Mouse (Mus musculus) kidney, embryonic 14.5 days (tissue): Measurements from ENCODE around the gene Zfp82. TPM values are rescaled to one million over a fixed set of nuclear protein-coding genes. Genes with fewer than 3 reads are reported as not detected.

Experiments
- ATAC-seq: fragments of 200-750 bp; cut with Nextera tagmentation; 2 replicates; pipeline ENCODE4 v1.8.0; 2017; ENCODE audit warnings: moderate number of reproducible peaks, mild to moderate bottlenecking, moderate TSS enrichment, moderate library complexity; ENCODE audit not compliant: low FRiP score, low TSS enrichment
- H3K27ac ChIP-seq: fragments of 300-500 bp; sonication (generic); 2 replicates; pipeline ENCODE4 v1.5.1; 2014; ENCODE audit warnings: low read depth, mild to moderate bottlenecking, low read length, moderate library complexity, mixed read lengths
- H3K27me3 ChIP-seq: fragments of 300-500 bp; sonication (generic); 2 replicates; pipeline ENCODE4 v1.6.1; 2014; ENCODE audit warnings: mild to moderate bottlenecking, low read length; ENCODE audit not compliant: control insufficient read depth, insufficient read depth
- H3K36me3 ChIP-seq: fragments of 300-500 bp; sonication (generic); 2 replicates; pipeline ENCODE4 v1.6.1; 2014; ENCODE audit warnings: low read length, mixed read lengths; ENCODE audit not compliant: control insufficient read depth, insufficient read depth
- H3K4me1 ChIP-seq: fragments of 300-500 bp; sonication (generic); 2 replicates; pipeline ENCODE4 v1.6.1; 2014; ENCODE audit warnings: low read length, mixed read lengths; ENCODE audit not compliant: control insufficient read depth, insufficient read depth
- H3K4me2 ChIP-seq: fragments of 300-500 bp; sonication (generic); replicated peaks from 2 replicates; pipeline ENCODE4 v1.6.1; 2014; ENCODE audit warnings: low read depth, mild to moderate bottlenecking, low read length
- H3K4me3 ChIP-seq: fragments of 300-500 bp; sonication (generic); 2 replicates; pipeline ENCODE4 v1.5.1; 2014; ENCODE audit warnings: mild to moderate bottlenecking, low read length
- H3K9ac ChIP-seq: fragments of 300-500 bp; sonication (generic); 2 replicates; pipeline ENCODE4 v1.6.1; 2014; ENCODE audit warnings: low read depth, mild to moderate bottlenecking, low read length, moderate library complexity
- H3K9me3 ChIP-seq: fragments of 300-500 bp; sonication (generic); 2 replicates; pipeline ENCODE4 v1.6.1; 2016; ENCODE audit warnings: low read length; ENCODE audit not compliant: control insufficient read depth
- WGBS: fragments of 180-500 bp; shearing (Covaris S2); extraction: QIAGEN DNeasy Blood & Tissue Kit; methylation state at CpG from one replicate; pipeline ENCODE4 v1.1.7; 2014; 5-methylcytosine and 5-hydroxymethylcytosine counted together
- polyA plus RNA-seq: library from polyadenylated mRNA; unstranded; fragments of >200 nt; fragmentation: Nextera tagmentation; extraction: Ambion mirVana; gene quantifications from 2 replicates; pipeline ENCODE4 v1.2.1, GENCODE M21; 2014

Gene Zfp82
- polyA plus RNA-seq, 1 experiment from 2014 or later = 5.7 TPM

DNA sequence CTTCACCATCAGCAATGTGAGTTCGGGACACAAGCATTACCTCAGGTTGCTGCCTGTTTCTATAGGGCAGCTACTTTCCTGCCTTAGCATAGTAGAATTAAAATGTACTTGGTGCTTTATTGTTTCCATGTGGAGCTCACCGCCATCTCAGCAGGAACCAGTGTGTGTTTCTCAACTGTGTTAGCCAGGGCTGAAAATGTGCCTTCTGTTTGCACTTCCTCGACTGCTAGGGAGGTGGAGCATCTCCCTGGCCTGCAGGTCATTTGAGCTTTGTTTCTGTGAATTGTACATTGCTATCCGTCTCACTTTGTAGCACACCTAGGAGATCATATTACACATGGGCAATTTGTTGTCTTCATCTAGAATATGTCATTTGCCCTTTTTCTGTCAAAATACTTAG lies 45.4 kb downstream of the Zfp82 start:
- WGBS = 65% methylated on average over 4 of the region's 4 CpGs
- H3K36me3 ChIP-seq = peaks cover 41% of the 10 kb centered on the region

DNA sequence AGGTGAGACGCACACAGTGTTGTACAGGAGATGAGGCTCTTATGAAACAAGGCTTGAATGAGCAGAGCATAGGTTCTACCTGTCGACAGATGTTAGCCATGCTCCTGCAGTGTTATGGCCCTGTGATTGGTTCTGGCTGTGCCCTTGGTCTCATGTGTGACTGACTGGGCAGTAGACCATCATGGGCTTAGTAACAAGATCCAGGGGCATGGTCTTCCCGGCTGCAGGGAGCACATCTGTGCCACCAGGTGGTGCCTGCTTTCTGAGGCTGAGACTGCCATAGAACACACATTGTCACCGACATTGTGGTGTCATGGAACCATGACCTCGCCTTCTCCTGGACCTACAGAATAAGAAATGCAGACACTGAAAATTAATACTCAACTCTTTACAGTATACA lies 47.3 kb downstream of the Zfp82 start:
- Histone ChIP-seq H3K27ac (no peak overlapping the region), H3K4me1 (no peaks in the 10 kb centered on the region), H3K36me3 (peaks cover 53% of the 10 kb centered on the region), H3K4me2 (no peak overlapping the region), H3K27me3 (no peaks in the 10 kb centered on the region), H3K9ac (no peak overlapping the region), H3K4me3 (no peak overlapping the region), H3K9me3 (no peaks in the 10 kb centered on the region)
- WGBS = 75% methylated on average over 5 of the region's 5 CpGs
- no peak for ATAC-seq

More for the DNA sequence above, 45.4 kb downstream of the Zfp82 start:
- no peak for ATAC-seq
- Histone ChIP-seq H3K9ac (no peak overlapping the region), H3K27ac (no peak overlapping the region), H3K4me3 (no peak overlapping the region), H3K9me3 (no peaks in the 10 kb centered on the region), H3K4me1 (no peaks in the 10 kb centered on the region), H3K27me3 (no peaks in the 10 kb centered on the region), H3K4me2 (no peak overlapping the region)

DNA sequence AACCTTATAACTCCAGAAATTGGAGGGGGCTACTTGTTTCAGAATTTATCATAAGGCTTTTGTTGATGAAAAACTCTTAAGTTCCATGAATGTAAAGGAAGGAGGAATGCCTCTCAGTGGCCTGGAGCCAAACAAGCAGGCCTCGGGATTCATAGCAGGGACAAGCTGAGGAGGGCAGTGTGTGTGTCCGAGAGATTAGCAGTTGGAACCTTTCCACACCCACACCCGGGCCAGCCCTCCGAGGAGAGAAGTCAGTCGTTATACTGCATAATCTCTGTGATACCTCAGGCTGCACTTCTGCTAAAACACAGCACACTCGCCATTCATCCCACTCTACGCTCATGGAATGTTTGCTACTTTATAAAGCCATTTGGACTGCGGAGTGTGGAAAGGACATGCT lies 48.9 kb downstream of the Zfp82 start:
- Histone ChIP-seq H3K4me3 (no peak overlapping the region), H3K4me2 (no peak overlapping the region), H3K9me3 (no peaks in the 10 kb centered on the region), H3K36me3 (peaks cover 64% of the 10 kb centered on the region), H3K27me3 (no peaks in the 10 kb centered on the region), H3K27ac (no peak overlapping the region), H3K4me1 (no peaks in the 10 kb centered on the region), H3K9ac (no peak overlapping the region)
- no peak for ATAC-seq
- 93% methylated on average over 8 of the region's 8 CpGs for WGBS

DNA sequence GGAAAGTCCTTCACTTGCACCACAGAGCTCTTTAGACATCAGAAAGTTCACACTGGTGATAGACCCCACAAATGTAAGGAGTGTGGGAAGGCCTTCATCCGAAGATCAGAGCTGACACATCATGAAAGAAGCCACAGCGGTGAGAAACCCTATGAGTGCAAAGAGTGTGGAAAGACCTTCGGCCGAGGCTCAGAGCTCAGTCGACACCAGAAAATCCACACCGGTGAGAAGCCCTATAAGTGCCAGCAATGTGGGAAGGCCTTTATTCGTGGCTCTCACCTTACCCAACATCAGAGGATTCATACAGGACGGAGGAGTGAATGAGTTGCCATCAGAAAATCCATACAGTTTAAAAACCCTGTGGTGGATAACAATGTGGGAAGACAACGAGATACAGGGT lies 49.4 kb downstream of the Zfp82 start:
- no peaks in the 10 kb centered on the region for H3K4me1 ChIP-seq
- no peak for ATAC-seq
- H3K27ac ChIP-seq = no peak overlapping the region
- H3K27me3 ChIP-seq = no peaks in the 10 kb centered on the region
- peaks cover 69% of the 10 kb centered on the region for H3K36me3 ChIP-seq
- no peaks in the 10 kb centered on the region for H3K9me3 ChIP-seq
- H3K4me2 ChIP-seq = no peak overlapping the region
- H3K4me3 ChIP-seq = no peak overlapping the region
- 96% methylated on average over 9 of the region's 9 CpGs for WGBS
- H3K9ac ChIP-seq = no peak overlapping the region

DNA sequence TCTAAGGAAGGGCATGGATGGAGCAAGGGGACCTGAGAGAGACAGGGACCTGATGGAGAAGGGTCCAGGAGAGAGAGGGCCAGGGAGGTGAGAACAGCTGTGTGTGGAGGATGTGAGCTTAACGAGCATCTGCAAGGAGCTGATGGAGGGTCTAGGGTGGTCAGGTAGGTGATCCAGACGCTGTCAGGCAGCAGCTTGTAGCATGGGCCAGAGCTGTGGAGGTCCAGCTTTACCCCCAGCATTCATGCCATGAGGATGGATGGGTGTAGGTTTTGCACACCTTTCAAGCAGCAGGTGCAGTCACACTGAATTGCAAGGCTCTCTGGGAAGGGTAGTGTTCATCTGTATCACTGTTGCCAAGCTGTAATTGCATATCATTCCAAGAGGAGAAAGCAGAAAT lies 53.2 kb downstream of the Zfp82 start:
- Histone ChIP-seq H3K36me3 (peaks cover 83% of the 10 kb centered on the region), H3K9me3 (no peaks in the 10 kb centered on the region)

DNA sequence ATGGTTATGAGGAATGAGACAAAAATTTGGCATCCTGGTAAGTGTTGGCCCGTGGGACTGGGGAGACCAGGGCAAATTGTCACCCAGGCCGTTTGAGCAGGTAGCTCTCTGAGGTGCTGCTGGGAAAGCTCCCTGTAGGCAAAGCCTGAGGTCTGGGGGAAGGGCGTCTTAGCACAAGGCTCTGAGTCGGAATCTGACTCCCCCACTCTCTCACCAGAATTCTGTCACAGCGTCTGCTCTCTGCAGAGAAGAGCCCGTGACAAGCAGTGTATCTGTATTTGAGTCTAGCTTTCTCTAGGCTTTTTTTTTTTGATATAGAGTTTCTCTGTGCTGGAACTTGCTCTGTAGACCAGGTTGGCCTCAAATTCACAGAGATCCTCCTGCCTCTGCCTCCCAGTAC lies 55.5 kb downstream of the Zfp82 start:
- H3K27me3 ChIP-seq = no peaks in the 10 kb centered on the region
- 0 out of 2 replicates have a peak, but pooled peaks have one; percentile 35 for ATAC-seq
- no peaks in the 10 kb centered on the region for H3K4me1 ChIP-seq
- no peaks in the 10 kb centered on the region for H3K9me3 ChIP-seq
- no peak overlapping the region for H3K9ac ChIP-seq
- peaks cover 78% of the 10 kb centered on the region for H3K36me3 ChIP-seq
- H3K4me3 ChIP-seq = no peak overlapping the region
- WGBS = 94% methylated on average over 6 of the region's 6 CpGs
- no peak overlapping the region for H3K27ac ChIP-seq
- H3K4me2 ChIP-seq = no peak overlapping the region

More for the DNA sequence above, 53.2 kb downstream of the Zfp82 start:
- WGBS = 86% methylated on average over 2 of the region's 2 CpGs
- Histone ChIP-seq H3K4me3 (no peak overlapping the region), H3K4me2 (no peak overlapping the region), H3K27ac (no peak overlapping the region), H3K4me1 (no peaks in the 10 kb centered on the region), H3K9ac (no peak overlapping the region), H3K27me3 (no peaks in the 10 kb centered on the region)
- no peak for ATAC-seq

DNA sequence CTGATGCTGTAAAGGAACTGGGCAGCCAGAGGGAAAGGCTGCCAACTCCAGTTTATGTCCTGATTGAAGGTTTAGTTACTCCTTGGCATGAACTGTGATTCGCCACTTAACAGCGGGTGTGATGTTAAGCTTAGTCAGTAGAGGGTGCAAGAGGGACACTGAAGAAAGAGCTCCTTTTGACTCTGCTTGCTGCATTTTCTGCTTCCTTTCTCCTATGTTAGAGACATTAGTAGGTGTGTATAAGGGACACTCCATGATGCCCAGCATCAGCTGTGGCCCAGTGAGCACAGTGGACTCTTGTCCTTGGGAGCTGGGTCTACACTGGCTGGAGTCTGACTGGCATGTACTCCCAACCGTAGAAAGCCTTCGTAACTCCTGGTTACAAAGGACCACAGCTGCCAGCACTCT lies 59.7 kb downstream of the Zfp82 start:
- no peak overlapping the region for H3K4me3 ChIP-seq
- no peak overlapping the region for H3K4me2 ChIP-seq
- H3K9ac ChIP-seq = no peak overlapping the region
- peaks cover 15% of the 10 kb centered on the region; the same call in 1 of the 2 replicates for H3K4me1 ChIP-seq
- no peaks in the 10 kb centered on the region for H3K9me3 ChIP-seq
- no peak overlapping the region for H3K27ac ChIP-seq
- no peak for ATAC-seq
- WGBS = 73% methylated on average over 4 of the region's 4 CpGs
- H3K27me3 ChIP-seq = no peaks in the 10 kb centered on the region
- peaks cover 74% of the 10 kb centered on the region for H3K36me3 ChIP-seq

DNA sequence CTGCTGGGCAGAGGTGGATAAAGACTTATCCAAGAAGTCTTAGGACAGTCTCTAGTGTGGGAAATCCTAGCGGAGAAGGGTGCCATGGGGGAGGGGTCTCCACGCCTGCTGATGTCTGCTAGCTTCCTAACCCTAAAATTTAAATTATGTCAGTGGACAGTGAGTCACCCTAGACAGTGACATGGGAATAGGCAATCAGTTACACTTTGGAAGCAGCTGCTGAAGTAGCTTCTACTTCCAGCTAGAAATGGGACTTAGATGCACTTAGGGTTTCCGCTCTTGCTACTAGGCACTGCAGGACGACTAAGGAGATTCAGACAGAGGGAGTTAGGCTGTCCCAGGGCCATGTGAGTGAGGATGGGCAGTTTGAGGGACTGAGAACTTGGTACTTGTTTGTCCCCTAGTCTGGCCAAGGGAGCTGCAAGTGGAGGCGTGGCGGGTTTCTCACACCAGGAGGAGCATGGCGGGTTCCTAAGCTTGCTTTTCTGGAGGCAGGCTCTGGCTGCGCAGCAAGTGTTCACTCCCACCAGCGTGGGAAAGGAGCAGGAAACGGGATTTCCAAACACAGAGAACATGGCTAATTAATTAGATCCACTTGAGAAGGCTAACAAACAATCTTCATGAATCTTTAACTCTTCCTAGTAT lies 62.0 kb downstream of the Zfp82 start:
- Histone ChIP-seq H3K27ac (no peak overlapping the region), H3K27me3 (no peaks in the 10 kb centered on the region), H3K9ac (no peak overlapping the region; the same call in 1 of the 2 replicates), H3K4me2 (no peak overlapping the region), H3K9me3 (no peaks in the 10 kb centered on the region), H3K4me1 (peaks cover 15% of the 10 kb centered on the region; the same call in 1 of the 2 replicates), H3K4me3 (no peak overlapping the region), H3K36me3 (peaks cover 63% of the 10 kb centered on the region)
- WGBS = 77% methylated on average over 10 of the region's 10 CpGs
- ATAC-seq = no peak

DNA sequence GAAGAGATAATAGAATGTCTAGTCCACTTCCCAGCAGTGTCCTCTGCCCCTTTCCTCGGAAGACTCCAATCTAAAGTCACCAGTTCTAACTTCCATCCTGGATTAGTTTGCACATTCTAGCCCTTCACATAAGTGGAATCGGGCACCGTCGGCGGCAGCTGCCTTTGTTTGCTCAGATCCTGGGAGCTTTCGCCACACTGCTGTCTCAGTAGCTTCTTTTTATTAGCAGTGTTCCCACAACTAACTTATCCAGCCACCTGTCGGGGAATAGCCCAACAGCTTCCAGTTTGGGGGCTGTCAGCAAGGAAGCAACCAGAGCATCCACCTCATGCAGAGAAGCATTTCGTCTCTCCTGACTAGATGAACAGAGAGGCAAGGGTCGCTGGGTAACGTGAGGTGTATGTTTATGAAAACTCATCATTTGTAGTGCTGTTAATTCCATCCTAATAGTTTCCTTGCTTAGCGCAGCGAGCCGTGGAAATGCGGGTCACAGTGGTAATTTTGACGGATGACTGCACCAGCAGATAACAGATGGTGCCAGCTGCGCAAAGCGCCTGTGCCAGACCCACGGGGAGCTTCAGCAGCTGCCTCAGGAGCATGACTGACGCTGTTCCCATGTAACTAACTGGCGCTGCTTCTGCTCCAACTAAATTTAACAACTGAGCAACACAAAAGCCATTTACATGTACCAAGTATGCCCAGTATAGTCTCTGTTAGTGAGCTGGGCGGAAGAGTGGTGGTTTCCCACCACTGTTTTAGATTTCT lies 63.2 kb downstream of the Zfp82 start:
- H3K36me3 ChIP-seq = peaks cover 59% of the 10 kb centered on the region
- H3K9me3 ChIP-seq = no peaks in the 10 kb centered on the region

More for the DNA sequence above, 63.2 kb downstream of the Zfp82 start:
- H3K4me3 ChIP-seq = no peak overlapping the region
- peaks cover 15% of the 10 kb centered on the region; the same call in 1 of the 2 replicates for H3K4me1 ChIP-seq
- peak overlapping the region; percentile 38; the same call in 1 of the 2 replicates for H3K27ac ChIP-seq
- H3K9ac ChIP-seq = no peak overlapping the region
- 64% methylated on average over 21 of the region's 21 CpGs for WGBS
- no peaks in the 10 kb centered on the region for H3K27me3 ChIP-seq
- ATAC-seq = peak; percentile 70; the same call in 1 of the 2 replicates
- no peak overlapping the region for H3K4me2 ChIP-seq
